Mouse (Mus musculus) adrenal gland (tissue): ENCODE results near the gene Sfpq.

ENCODE experiments used
- intact Hi-C: fragments of 180-260 bp; cut with DNase I; formaldehyde crosslinking; loops from one replicate; pipeline ENCODE4 v1.15.1; 2025

The Sfpq gene

GRCm38 (mm10) chr4:127026826-127027225, 5.7 kb downstream of the Sfpq start:
- intact Hi-C loops, result no loop called here

- intact Hi-C loops, result no loop called here
These were observed 6.4 kb downstream of the Sfpq start for GRCm38 (mm10) chr4:127027228-127028190.

- intact Hi-C loops, result no loop called here
These were observed 16.0 kb downstream of the Sfpq start for GRCm38 (mm10) chr4:127037158-127037557.

GRCm38 (mm10) chr4:127037908-127038827, 17.0 kb downstream of the Sfpq start:
- intact Hi-C loops, result no loop called here

GRCm38 (mm10) chr4:127038828-127039349, 17.8 kb downstream of the Sfpq start:
- intact Hi-C loops, result no loop called here

- intact Hi-C loops, result loop anchor here (10.0 kb wide), 1 partner anchor 205 kb away; the partner anchor contains the start of gene Smim12
These were observed 18.9 kb downstream of the Sfpq start for GRCm38 (mm10) chr4:127039871-127040483.

- intact Hi-C loops, result loop anchor here (10.0 kb wide), 1 partner anchor 201 kb away; the partner anchor contains the start of gene Smim12
These were observed 22.4 kb downstream of the Sfpq start for GRCm38 (mm10) chr4:127043540-127043939.

- intact Hi-C loops, result no loop called here
These were observed 30.0 kb downstream of the Sfpq start for GRCm38 (mm10) chr4:127051121-127051520.

GRCm38 (mm10) chr4:127053071-127053470, 31.9 kb downstream of the Sfpq start:
- intact Hi-C loops, result no loop called here

GRCm38 (mm10) chr4:127054522-127055198, 33.5 kb downstream of the Sfpq start:
- intact Hi-C loops, result no loop called here

- intact Hi-C loops, result no loop called here
These were observed 39.6 kb downstream of the Sfpq start, which contains the start of gene Zmym1 for GRCm38 (mm10) chr4:127060585-127061290. Gene Zmym1, minus strand, starts transcription at chr4:127061152.

- intact Hi-C loops, result no loop called here
These were observed 42.9 kb downstream of the Sfpq start for GRCm38 (mm10) chr4:127064051-127064450.

- intact Hi-C loops, result no loop called here
These were observed 53.8 kb downstream of the Sfpq start for GRCm38 (mm10) chr4:127074915-127075314.

- intact Hi-C loops, result no loop called here
These were observed 55.9 kb downstream of the Sfpq start, which contains the start of gene Zmym6 for GRCm38 (mm10) chr4:127076875-127077548. Gene Zmym6, plus strand, starts transcription at chr4:127077383.

- intact Hi-C loops, result no loop called here
These were observed 59.7 kb downstream of the Sfpq start for GRCm38 (mm10) chr4:127080806-127081205.

GRCm38 (mm10) chr4:127083131-127083530, 62.0 kb downstream of the Sfpq start:
- intact Hi-C loops, result no loop called here

GRCm38 (mm10) chr4:127085761-127086160, 64.6 kb downstream of the Sfpq start:
- intact Hi-C loops, result no loop called here
